Mouse (Mus musculus): ENCODE measurements around the gene Cab39.

DNA sequence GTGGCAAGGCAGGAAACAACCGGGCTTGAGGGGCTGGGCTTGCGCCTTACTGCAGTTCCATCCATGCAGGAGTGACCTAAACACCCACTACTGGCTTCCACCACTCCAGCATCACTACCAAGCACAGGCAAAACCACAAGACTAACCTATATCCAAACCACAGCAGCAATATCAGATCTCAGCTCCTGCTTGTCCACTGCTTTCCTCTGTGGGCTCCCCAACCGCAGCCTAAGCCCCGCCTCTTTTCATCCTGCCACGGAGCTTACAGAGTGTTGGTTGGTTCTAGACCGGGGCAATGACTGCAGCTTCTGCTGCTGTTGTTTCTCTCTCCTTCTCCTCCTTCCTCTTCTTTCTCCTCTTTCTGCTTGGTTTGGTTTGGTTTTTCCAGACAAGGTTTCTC, 29.9 kb upstream of the Cab39 start:
- TF ChIP-seq CTCF (IDR thresholded peaks at IDR 0.05; ENCODE audit: low read depth) (no peak), EP300 (IDR thresholded peaks at IDR 0.05; ENCODE audit: low read depth) (no peak)

Measured in liver, postnatal 0 days (tissue).